Mouse (Mus musculus): ENCODE results near the gene Lpo. TPM values are rescaled to one million over a fixed set of nuclear protein-coding genes. Genes with fewer than 3 reads are reported as not detected.

Gene Lpo
- polyA plus RNA-seq, 1 experiment from 2014 or later: not detected

DNA sequence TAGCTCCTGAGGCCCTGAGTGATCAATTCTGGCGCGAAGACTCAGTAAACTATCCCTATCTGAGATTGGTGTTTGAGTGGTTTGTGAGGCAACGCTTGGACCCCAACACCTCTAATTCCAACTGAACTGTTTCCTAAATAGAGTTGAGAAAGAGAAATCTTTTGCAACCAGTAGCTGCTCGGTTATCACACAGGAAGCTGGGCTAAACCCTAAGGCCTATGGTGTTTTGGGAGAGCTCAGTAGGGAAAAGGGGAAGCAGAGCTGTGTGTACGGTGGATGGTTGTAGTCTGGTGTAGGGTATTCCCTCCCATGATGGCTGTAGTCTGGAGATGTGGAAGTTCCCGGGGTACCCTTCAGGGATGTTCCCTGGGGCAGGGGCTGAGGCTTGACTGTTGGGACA lies 38.0 kb downstream of the Lpo start:
- Histone ChIP-seq H3K27me3 (ENCODE audit: control insufficient read depth, insufficient read depth, low read length) (no peaks in the 10 kb centered on the region), H3K27ac (replicated peaks; ENCODE audit: low read depth, low read length) (no peak overlapping the region), H3K4me2 (ENCODE audit: low read depth, severe bottlenecking) (no peak overlapping the region), H3K9ac (ENCODE audit: low read length) (no peak overlapping the region), H3K36me3 (ENCODE audit: control insufficient read depth, insufficient read depth, low read length) (no peaks in the 10 kb centered on the region), H3K9me3 (ENCODE audit: control insufficient read depth, low read length) (no peaks in the 10 kb centered on the region), H3K4me1 (ENCODE audit: control insufficient read depth, insufficient read depth, low read length) (no peaks in the 10 kb centered on the region), H3K4me3 (ENCODE audit: low read depth, low read length) (no peak overlapping the region)
- DNase-seq (ENCODE audit: low spot score) (no peak), ATAC-seq (ENCODE audit: insufficient number of reproducible peaks, low FRiP score, low TSS enrichment, low read depth) (no peak)
- 88% methylated on average over 6 of the region's 6 CpGs for WGBS

DNA sequence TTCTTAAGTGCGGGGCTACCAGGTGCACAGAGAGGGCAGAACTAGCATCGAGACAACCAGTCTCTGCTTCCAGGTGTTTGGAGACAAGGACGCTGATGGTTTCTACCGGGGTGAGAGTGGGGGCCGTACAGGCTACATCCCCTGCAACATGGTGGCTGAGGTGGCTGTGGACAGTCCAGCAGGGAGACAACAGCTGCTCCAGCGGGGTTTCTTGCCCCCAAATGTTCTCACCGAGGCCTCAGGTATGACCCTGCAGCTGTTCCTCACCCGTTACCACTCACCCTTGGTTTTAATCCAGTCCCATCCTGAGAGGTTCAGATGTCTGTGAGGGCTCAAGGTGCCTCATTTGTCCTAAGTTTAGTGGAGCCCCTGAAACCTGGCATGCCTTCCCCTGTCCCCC lies 48.0 kb downstream of the Lpo start:
- no peak for DNase-seq (ENCODE audit: low spot score)
- Histone ChIP-seq H3K4me3 (ENCODE audit: low read depth, low read length) (no peak overlapping the region), H3K4me2 (ENCODE audit: low read depth, severe bottlenecking) (no peak overlapping the region), H3K27me3 (ENCODE audit: control insufficient read depth, insufficient read depth, low read length) (no peaks in the 10 kb centered on the region; the same call in 1 of the 2 replicates), H3K9me3 (ENCODE audit: control insufficient read depth, low read length) (no peaks in the 10 kb centered on the region), H3K36me3 (ENCODE audit: control insufficient read depth, insufficient read depth, low read length) (no peaks in the 10 kb centered on the region), H3K4me1 (ENCODE audit: control insufficient read depth, insufficient read depth, low read length) (peaks cover 11% of the 10 kb centered on the region; the same call in 1 of the 2 replicates), H3K9ac (ENCODE audit: low read length) (no peak overlapping the region), H3K27ac (replicated peaks; ENCODE audit: low read depth, low read length) (no peak overlapping the region)
- no peak for ATAC-seq (ENCODE audit: insufficient number of reproducible peaks, low FRiP score, low TSS enrichment, low read depth)
- 85% methylated on average over 8 of the region's 8 CpGs for WGBS

DNA sequence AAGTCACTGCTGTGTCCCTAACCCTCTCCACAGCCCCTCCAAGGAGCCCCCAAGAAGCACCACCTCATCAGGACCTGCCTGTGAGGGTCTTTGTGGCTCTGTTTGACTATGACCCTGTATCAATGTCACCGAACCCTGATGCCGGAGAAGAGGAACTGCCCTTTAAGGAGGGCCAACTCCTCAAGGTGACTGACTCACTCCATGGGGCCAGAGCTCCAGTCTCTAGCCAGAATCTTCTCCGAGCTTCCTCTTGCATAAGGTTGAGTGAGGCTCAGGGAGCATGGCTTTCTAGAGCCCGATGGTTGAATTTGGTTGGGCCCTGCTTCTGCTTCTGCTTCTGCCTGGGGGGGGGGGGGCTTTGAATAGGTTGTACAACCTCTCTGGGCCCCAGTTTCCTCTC lies 48.7 kb downstream of the Lpo start:
- Histone ChIP-seq H3K4me1 (ENCODE audit: control insufficient read depth, insufficient read depth, low read length) (peaks cover 11% of the 10 kb centered on the region; the same call in 1 of the 2 replicates), H3K27me3 (ENCODE audit: control insufficient read depth, insufficient read depth, low read length) (no peaks in the 10 kb centered on the region; the same call in 1 of the 2 replicates), H3K9ac (ENCODE audit: low read length) (no peak overlapping the region), H3K4me2 (ENCODE audit: low read depth, severe bottlenecking) (no peak overlapping the region), H3K9me3 (ENCODE audit: control insufficient read depth, low read length) (no peaks in the 10 kb centered on the region), H3K4me3 (ENCODE audit: low read depth, low read length) (no peak overlapping the region), H3K27ac (replicated peaks; ENCODE audit: low read depth, low read length) (no peak overlapping the region), H3K36me3 (ENCODE audit: control insufficient read depth, insufficient read depth, low read length) (no peaks in the 10 kb centered on the region)
- 77% methylated on average over 4 of the region's 4 CpGs for WGBS
- no peak for DNase-seq (ENCODE audit: low spot score)
- no peak for ATAC-seq (ENCODE audit: insufficient number of reproducible peaks, low FRiP score, low TSS enrichment, low read depth)

DNA sequence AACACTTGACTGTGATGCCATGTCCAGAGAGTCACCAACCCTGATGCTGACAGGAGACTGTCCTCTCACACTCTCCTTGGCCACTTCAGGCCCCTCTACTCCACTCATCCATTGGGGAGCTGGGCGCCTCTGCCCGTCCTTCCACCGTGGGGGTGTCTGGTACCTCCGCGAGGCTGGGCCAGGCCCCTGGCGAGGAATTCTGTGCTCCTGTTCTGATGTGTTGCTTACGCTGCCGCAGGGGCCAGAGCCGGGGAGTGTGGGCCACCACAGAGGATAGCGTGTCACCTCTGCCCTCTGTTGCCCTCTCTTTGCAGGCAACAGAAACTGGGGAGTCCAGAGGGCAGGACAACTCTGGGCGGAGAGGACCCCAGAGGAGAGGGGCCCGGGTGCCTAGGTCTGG lies 49.2 kb downstream of the Lpo start:
- H3K36me3 ChIP-seq (ENCODE audit: control insufficient read depth, insufficient read depth, low read length): no peaks in the 10 kb centered on the region
- WGBS: 36% methylated on average over 12 of the region's 12 CpGs
- peak overlapping the region; percentile 17; the same call in 1 of the 2 replicates for H3K9ac ChIP-seq (ENCODE audit: low read length)
- no peaks in the 10 kb centered on the region; the same call in 1 of the 2 replicates for H3K27me3 ChIP-seq (ENCODE audit: control insufficient read depth, insufficient read depth, low read length)
- peak overlapping the region; percentile 70 for H3K4me2 ChIP-seq (ENCODE audit: low read depth, severe bottlenecking)
- H3K9me3 ChIP-seq (ENCODE audit: control insufficient read depth, low read length): no peaks in the 10 kb centered on the region
- H3K27ac ChIP-seq (replicated peaks; ENCODE audit: low read depth, low read length): no peak overlapping the region
- ATAC-seq (ENCODE audit: insufficient number of reproducible peaks, low FRiP score, low TSS enrichment, low read depth): peak; percentile 48
- peak overlapping the region; percentile 39; the same call in 1 of the 2 replicates for H3K4me3 ChIP-seq (ENCODE audit: low read depth, low read length)
- peaks cover 11% of the 10 kb centered on the region; the same call in 1 of the 2 replicates for H3K4me1 ChIP-seq (ENCODE audit: control insufficient read depth, insufficient read depth, low read length)
- no peak for DNase-seq (ENCODE audit: low spot score)

- DNase-seq (ENCODE audit: low spot score) (peak; percentile 90), ATAC-seq (ENCODE audit: insufficient number of reproducible peaks, low FRiP score, low TSS enrichment, low read depth) (peak; percentile 83)
- Histone ChIP-seq H3K4me1 (ENCODE audit: control insufficient read depth, insufficient read depth, low read length) (peaks cover 11% of the 10 kb centered on the region; the same call in 1 of the 2 replicates), H3K4me2 (ENCODE audit: low read depth, severe bottlenecking) (peak overlapping the region; percentile 70), H3K27me3 (ENCODE audit: control insufficient read depth, insufficient read depth, low read length) (no peaks in the 10 kb centered on the region), H3K36me3 (ENCODE audit: control insufficient read depth, insufficient read depth, low read length) (no peaks in the 10 kb centered on the region), H3K9ac (ENCODE audit: low read length) (peak overlapping the region; percentile 78), H3K9me3 (ENCODE audit: control insufficient read depth, low read length) (no peaks in the 10 kb centered on the region), H3K27ac (replicated peaks; ENCODE audit: low read depth, low read length) (no peak overlapping the region), H3K4me3 (ENCODE audit: low read depth, low read length) (peak overlapping the region; percentile 39)
- WGBS: 16% methylated on average over 23 of the region's 32 CpGs
Observed at GRCm38 (mm10) chr11:87778100-87778765, 49.9 kb downstream of the Lpo start.

DNA sequence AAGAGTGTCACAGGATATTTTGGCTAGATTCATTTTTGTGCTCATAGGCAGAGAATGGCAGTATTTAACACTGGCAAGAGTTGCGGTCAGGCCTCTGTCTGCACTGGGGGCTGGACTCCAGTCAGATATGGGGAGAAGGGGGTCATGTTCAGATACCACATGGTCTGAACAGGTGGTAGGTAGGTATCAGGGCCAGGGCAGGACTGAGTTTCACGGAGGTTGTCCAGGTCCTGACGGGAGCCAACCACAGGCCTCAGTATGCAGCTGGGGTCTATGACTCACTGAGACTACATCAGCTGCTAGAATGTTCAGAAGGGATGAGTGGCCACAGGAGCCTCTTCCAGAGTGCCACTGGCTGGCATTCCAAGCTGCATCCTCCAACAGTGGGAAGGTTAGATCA lies 55.7 kb downstream of the Lpo start:
- H3K27me3 ChIP-seq (ENCODE audit: control insufficient read depth, insufficient read depth, low read length): no peaks in the 10 kb centered on the region
- no peaks in the 10 kb centered on the region for H3K4me1 ChIP-seq (ENCODE audit: control insufficient read depth, insufficient read depth, low read length)
- no peaks in the 10 kb centered on the region for H3K36me3 ChIP-seq (ENCODE audit: control insufficient read depth, insufficient read depth, low read length)
- no peaks in the 10 kb centered on the region for H3K9me3 ChIP-seq (ENCODE audit: control insufficient read depth, low read length)
- no peak overlapping the region for H3K27ac ChIP-seq (replicated peaks; ENCODE audit: low read depth, low read length)
- WGBS: 95% methylated on average over 3 of the region's 3 CpGs
- no peak overlapping the region for H3K9ac ChIP-seq (ENCODE audit: low read length)
- H3K4me3 ChIP-seq (ENCODE audit: low read depth, low read length): no peak overlapping the region
- H3K4me2 ChIP-seq (ENCODE audit: low read depth, severe bottlenecking): no peak overlapping the region
- ATAC-seq (ENCODE audit: insufficient number of reproducible peaks, low FRiP score, low TSS enrichment, low read depth) (no peak), DNase-seq (ENCODE audit: low spot score) (no peak)

GRCm38 (mm10) chr11:87770989-87771388 lies 57.1 kb downstream of the Lpo start:
- DNase-seq (ENCODE audit: low spot score) (peak; percentile 79), ATAC-seq (ENCODE audit: insufficient number of reproducible peaks, low FRiP score, low TSS enrichment, low read depth) (no peak)
- H3K9ac ChIP-seq (ENCODE audit: low read length): no peak overlapping the region
- peaks cover 9% of the 10 kb centered on the region for H3K27me3 ChIP-seq (ENCODE audit: control insufficient read depth, insufficient read depth, low read length)
- H3K36me3 ChIP-seq (ENCODE audit: control insufficient read depth, insufficient read depth, low read length): no peaks in the 10 kb centered on the region
- no peaks in the 10 kb centered on the region for H3K4me1 ChIP-seq (ENCODE audit: control insufficient read depth, insufficient read depth, low read length)
- WGBS: 53% methylated on average over 3 of the region's 3 CpGs
- no peak overlapping the region for H3K4me3 ChIP-seq (ENCODE audit: low read depth, low read length)
- no peak overlapping the region for H3K27ac ChIP-seq (replicated peaks; ENCODE audit: low read depth, low read length)
- H3K9me3 ChIP-seq (ENCODE audit: control insufficient read depth, low read length): no peaks in the 10 kb centered on the region
- H3K4me2 ChIP-seq (ENCODE audit: low read depth, severe bottlenecking): no peak overlapping the region

DNA sequence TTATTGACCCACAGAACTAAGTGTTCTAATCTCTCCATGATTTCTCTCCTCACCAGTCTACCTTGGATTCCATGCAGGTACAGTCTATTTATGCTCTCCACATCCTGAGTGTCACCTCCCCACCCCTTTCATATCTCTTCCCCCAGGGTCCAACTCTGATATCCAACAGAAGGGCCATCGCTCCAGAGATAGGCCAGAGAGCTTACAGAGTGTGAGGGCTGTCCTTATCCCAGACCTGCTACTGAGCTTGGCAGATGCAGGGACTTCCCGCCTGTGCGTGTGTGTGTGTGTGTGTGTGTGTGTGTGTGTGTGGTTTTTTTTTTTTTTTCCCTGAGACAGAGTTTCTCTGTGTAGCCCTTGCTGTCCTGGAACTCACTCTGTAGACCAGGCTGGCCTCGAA lies 59.3 kb downstream of the Lpo start:
- no peaks in the 10 kb centered on the region for H3K9me3 ChIP-seq (ENCODE audit: control insufficient read depth, low read length)
- 87% methylated on average over 4 of the region's 4 CpGs for WGBS
- H3K4me1 ChIP-seq (ENCODE audit: control insufficient read depth, insufficient read depth, low read length): peaks cover 9% of the 10 kb centered on the region
- H3K27ac ChIP-seq (replicated peaks; ENCODE audit: low read depth, low read length): no peak overlapping the region
- no peaks in the 10 kb centered on the region for H3K36me3 ChIP-seq (ENCODE audit: control insufficient read depth, insufficient read depth, low read length)
- DNase-seq (ENCODE audit: low spot score) (no peak), ATAC-seq (ENCODE audit: insufficient number of reproducible peaks, low FRiP score, low TSS enrichment, low read depth) (no peak)
- H3K4me3 ChIP-seq (ENCODE audit: low read depth, low read length): no peak overlapping the region
- H3K4me2 ChIP-seq (ENCODE audit: low read depth, severe bottlenecking): no peak overlapping the region
- H3K9ac ChIP-seq (ENCODE audit: low read length): no peak overlapping the region
- H3K27me3 ChIP-seq (ENCODE audit: control insufficient read depth, insufficient read depth, low read length): peaks cover 30% of the 10 kb centered on the region

Measured in limb, embryonic 11.5 days (tissue).